Mouse (Mus musculus): Measurements from ENCODE around the gene Stom.

Gene Stom

DNA sequence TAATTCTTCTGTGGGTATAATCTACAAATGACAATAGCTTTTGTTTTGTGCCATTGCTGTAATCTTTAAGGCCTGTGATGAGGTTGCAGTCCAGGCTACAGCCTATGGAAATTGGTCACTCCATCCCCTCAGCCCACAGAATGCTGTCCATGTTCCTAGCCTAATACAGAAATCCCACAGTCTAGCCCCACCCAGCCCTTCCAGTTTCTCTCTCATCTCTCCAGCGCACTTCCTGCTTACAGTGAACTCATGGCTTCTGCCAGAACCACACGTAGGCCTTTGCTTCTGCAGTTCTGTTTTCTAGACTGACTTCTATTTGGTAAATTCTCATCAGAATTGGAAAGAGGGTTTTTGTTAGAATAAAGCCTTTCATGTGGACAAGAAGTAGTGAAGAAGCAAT, 9.2 kb upstream of the Stom start:
- peaks cover 8% of the 10 kb centered on the region; the same call in 1 of the 2 replicates for H3K27me3 ChIP-seq (ENCODE audit: insufficient read depth, low read length)
- no peaks in the 10 kb centered on the region for H3K9me3 ChIP-seq (ENCODE audit: low read length)
- no peak overlapping the region for H3K4me3 ChIP-seq (replicated peaks; ENCODE audit: low read length)
- TF ChIP-seq POU5F1 (IDR thresholded peaks at IDR 0.05; ENCODE audit: borderline replicate concordance, low read length) = no peak
- TF ChIP-seq CTCF (conservative IDR thresholded peaks at IDR 0.05; ENCODE audit: low read length) = no peak
- no peak for TF ChIP-seq NANOG (IDR thresholded peaks at IDR 0.05; ENCODE audit: borderline replicate concordance, low read length)
- H3K4me1 ChIP-seq (replicated peaks; ENCODE audit: low read depth, low read length) = peaks cover 13% of the 10 kb centered on the region
- no peaks in the 10 kb centered on the region for H3K36me3 ChIP-seq (ENCODE audit: insufficient read depth, low read length)

DNA sequence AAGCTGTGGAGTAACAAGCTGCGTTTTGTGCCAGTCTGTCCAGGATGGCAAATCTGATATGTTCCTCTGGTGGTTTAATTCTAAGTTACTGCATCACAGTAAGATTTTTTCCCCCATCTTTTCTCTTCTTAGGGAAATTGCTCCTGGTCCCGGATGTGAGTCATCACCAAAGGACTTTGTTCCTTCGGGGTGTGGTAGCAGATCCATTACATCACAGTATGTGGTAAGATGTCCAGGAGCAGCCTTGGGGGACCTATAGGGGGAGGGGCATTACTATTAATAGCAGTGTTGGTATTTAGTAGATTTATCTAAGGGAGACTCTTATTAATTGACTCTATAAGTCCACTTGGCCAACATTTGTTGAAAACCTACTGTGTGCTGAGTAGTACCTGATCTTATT, 5.8 kb upstream of the Stom start:
- TF ChIP-seq NANOG (IDR thresholded peaks at IDR 0.05; ENCODE audit: borderline replicate concordance, low read length) (peak; percentile 31; the same call in 1 of the 2 replicates), CTCF (conservative IDR thresholded peaks at IDR 0.05; ENCODE audit: low read length) (no peak)
- peaks cover 8% of the 10 kb centered on the region; the same call in 1 of the 2 replicates for H3K27me3 ChIP-seq (ENCODE audit: insufficient read depth, low read length)
- no peak overlapping the region for H3K4me3 ChIP-seq (replicated peaks; ENCODE audit: low read length)
- no peaks in the 10 kb centered on the region for H3K36me3 ChIP-seq (ENCODE audit: insufficient read depth, low read length)
- H3K9me3 ChIP-seq (ENCODE audit: low read length) = no peaks in the 10 kb centered on the region
- H3K4me1 ChIP-seq (replicated peaks; ENCODE audit: low read depth, low read length) = peaks cover 24% of the 10 kb centered on the region

DNA sequence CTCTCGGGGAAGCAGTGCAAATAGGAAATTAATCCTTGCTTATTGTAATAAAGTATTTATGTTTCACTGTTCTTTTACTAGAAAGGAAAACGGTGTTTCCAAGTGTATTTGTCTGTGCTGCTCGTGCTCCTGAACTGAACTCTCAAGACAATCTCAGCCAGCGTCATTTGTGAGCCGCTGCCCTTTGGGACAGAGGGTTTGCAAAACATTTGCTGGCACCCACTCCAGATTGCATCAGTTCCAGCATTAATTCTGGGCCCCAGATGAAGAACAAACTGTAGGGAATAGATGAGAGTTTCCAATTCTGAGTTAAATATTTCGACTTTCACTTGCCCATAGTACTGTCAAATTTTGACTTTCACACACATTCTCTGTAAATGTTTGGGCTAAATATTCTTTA, 1.9 kb upstream of the Stom start:
- Histone ChIP-seq H3K27me3 (ENCODE audit: insufficient read depth, low read length) (peaks cover 17% of the 10 kb centered on the region), H3K4me1 (replicated peaks; ENCODE audit: low read depth, low read length) (peaks cover 47% of the 10 kb centered on the region), H3K36me3 (ENCODE audit: insufficient read depth, low read length) (no peaks in the 10 kb centered on the region), H3K4me3 (replicated peaks; ENCODE audit: low read length) (no peak overlapping the region), H3K9me3 (ENCODE audit: low read length) (no peaks in the 10 kb centered on the region)
- TF ChIP-seq NANOG (IDR thresholded peaks at IDR 0.05; ENCODE audit: borderline replicate concordance, low read length) (no peak), CTCF (conservative IDR thresholded peaks at IDR 0.05; ENCODE audit: low read length) (no peak)

DNA sequence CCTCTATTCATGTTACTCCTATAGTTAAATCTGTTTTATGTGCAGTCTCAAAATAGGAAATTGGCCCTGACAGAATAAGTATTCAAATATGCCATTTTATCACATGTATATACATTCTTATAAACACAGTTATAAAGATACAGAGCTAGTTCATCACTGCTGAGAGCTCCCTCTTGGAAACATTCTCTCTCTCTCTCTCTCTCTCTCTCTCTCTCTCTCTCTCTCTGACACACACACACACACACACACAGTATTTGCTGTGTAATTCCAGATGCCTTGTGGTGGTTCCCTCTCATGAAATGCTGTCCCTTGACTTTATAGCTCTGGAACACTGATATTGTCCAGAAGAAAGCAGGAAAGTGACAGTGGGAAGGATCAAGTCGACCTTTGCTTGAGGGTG, 1.3 kb upstream of the Stom start:
- Histone ChIP-seq H3K27me3 (ENCODE audit: insufficient read depth, low read length) (peaks cover 16% of the 10 kb centered on the region), H3K4me3 (replicated peaks; ENCODE audit: low read length) (no peak overlapping the region), H3K36me3 (ENCODE audit: insufficient read depth, low read length) (no peaks in the 10 kb centered on the region), H3K4me1 (replicated peaks; ENCODE audit: low read depth, low read length) (peaks cover 47% of the 10 kb centered on the region), H3K9me3 (ENCODE audit: low read length) (no peaks in the 10 kb centered on the region)
- no peak for TF ChIP-seq POU5F1 (IDR thresholded peaks at IDR 0.05; ENCODE audit: borderline replicate concordance, low read length)
- no peak for TF ChIP-seq CTCF (conservative IDR thresholded peaks at IDR 0.05; ENCODE audit: low read length)
- no peak for TF ChIP-seq NANOG (IDR thresholded peaks at IDR 0.05; ENCODE audit: borderline replicate concordance, low read length)

DNA sequence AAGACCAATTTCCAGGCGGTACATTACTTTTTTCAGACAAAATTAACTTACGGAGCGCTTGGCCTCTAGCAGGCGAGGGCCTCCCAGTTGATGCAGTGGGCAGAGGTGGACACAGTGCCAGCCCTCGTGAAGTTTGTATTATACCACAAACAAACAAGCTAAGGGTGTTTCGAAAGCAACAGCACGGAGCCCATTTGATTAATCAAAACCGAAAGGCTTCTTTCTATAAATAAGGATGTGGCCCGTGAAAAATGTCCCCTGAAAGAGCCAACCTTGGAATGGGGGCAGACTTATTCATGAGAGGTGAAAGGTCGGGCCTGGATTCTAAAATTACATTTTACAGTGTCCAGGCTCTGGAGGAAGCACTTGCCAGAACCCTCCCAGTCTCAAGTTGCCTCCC, 643 bp upstream of the Stom start:
- H3K36me3 ChIP-seq (ENCODE audit: insufficient read depth, low read length) = no peaks in the 10 kb centered on the region
- peak overlapping the region; percentile 26; the same call in 1 of the 2 replicates for H3K4me3 ChIP-seq (replicated peaks; ENCODE audit: low read length)
- TF ChIP-seq POU5F1 (IDR thresholded peaks at IDR 0.05; ENCODE audit: borderline replicate concordance, low read length) (no peak), CTCF (conservative IDR thresholded peaks at IDR 0.05; ENCODE audit: low read length) (no peak), NANOG (IDR thresholded peaks at IDR 0.05; ENCODE audit: borderline replicate concordance, low read length) (no peak)
- peaks cover 42% of the 10 kb centered on the region for H3K4me1 ChIP-seq (replicated peaks; ENCODE audit: low read depth, low read length)
- peaks cover 16% of the 10 kb centered on the region for H3K27me3 ChIP-seq (ENCODE audit: insufficient read depth, low read length)
- no peaks in the 10 kb centered on the region for H3K9me3 ChIP-seq (ENCODE audit: low read length)

DNA sequence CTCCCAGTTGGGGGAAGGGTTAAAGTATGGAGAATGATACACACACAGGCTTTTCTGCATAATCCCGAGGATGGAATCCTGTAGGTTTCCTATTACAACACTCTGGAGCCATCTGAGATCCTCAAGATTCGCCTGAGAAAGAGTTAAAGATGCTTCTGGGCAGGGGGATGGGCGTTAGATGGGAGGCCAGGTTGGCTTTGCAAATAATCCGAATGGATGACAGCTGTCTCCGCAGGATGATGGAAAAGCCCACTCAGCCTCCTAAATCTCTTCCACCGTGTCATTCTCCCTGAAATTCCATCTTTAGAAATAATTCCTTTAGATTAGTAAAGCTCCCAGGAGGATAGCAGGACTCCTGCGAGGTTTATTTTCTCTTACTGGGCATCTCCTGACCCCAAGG, 1.2 kb downstream of the Stom start:
- Histone ChIP-seq H3K4me1 (replicated peaks; ENCODE audit: low read depth, low read length) (peaks cover 34% of the 10 kb centered on the region), H3K9me3 (ENCODE audit: low read length) (no peaks in the 10 kb centered on the region), H3K36me3 (ENCODE audit: insufficient read depth, low read length) (no peaks in the 10 kb centered on the region), H3K4me3 (replicated peaks; ENCODE audit: low read length) (peak overlapping the region; percentile 90), H3K27me3 (ENCODE audit: insufficient read depth, low read length) (peaks cover 16% of the 10 kb centered on the region)
- TF ChIP-seq POU5F1 (IDR thresholded peaks at IDR 0.05; ENCODE audit: borderline replicate concordance, low read length) (no peak), NANOG (IDR thresholded peaks at IDR 0.05; ENCODE audit: borderline replicate concordance, low read length) (no peak), CTCF (conservative IDR thresholded peaks at IDR 0.05; ENCODE audit: low read length) (no peak)

DNA sequence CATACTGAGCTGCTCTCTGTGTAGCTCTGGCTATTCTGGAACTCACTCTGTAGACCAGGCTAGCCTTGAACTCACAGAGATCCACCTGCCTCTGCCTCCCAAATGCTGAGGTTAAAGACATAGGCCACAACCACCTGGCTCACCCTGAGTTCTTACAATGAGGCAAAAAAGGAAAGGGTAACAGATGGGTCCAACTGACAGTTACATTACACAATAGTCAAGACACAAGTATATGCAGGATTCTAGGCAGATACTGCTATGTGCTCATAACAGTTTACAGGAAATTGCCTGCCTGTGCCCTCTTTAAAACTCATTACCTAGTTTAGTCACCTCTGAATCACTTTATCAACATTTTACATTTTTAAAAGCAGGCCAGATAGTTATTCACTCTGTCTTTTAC, 3.1 kb downstream of the Stom start:
- H3K4me3 ChIP-seq (replicated peaks; ENCODE audit: low read length) = no peak overlapping the region

DNA sequence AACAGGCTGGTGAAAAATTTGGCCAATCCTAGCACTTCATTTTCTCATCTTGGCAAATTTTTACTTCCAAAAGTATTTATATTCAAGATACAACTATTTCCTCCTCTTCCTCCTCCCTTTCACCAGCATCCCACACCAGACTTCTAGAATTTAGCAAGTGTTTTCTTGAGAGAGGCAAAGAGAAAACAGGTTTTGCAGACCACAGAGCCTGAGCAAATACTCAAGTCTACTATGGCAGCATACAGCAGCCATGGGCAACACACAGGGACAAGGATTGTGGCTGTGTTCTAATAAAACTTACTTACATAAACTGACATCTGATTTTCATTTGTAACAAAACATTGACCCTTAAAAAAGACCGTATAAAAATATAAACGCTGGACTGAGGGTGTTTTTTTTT, 5.6 kb downstream of the Stom start:
- Histone ChIP-seq H3K36me3 (ENCODE audit: insufficient read depth, low read length) (no peaks in the 10 kb centered on the region), H3K4me1 (replicated peaks; ENCODE audit: low read depth, low read length) (peaks cover 12% of the 10 kb centered on the region), H3K4me3 (replicated peaks; ENCODE audit: low read length) (no peak overlapping the region), H3K9me3 (ENCODE audit: low read length) (no peaks in the 10 kb centered on the region), H3K27me3 (ENCODE audit: insufficient read depth, low read length) (peaks cover 12% of the 10 kb centered on the region)
- TF ChIP-seq POU5F1 (IDR thresholded peaks at IDR 0.05; ENCODE audit: borderline replicate concordance, low read length) = no peak
- no peak for TF ChIP-seq CTCF (conservative IDR thresholded peaks at IDR 0.05; ENCODE audit: low read length)
- TF ChIP-seq NANOG (IDR thresholded peaks at IDR 0.05; ENCODE audit: borderline replicate concordance, low read length) = no peak

More for the DNA sequence above, 3.1 kb downstream of the Stom start:
- H3K9me3 ChIP-seq (ENCODE audit: low read length) = no peaks in the 10 kb centered on the region
- H3K36me3 ChIP-seq (ENCODE audit: insufficient read depth, low read length) = no peaks in the 10 kb centered on the region
- no peak for TF ChIP-seq NANOG (IDR thresholded peaks at IDR 0.05; ENCODE audit: borderline replicate concordance, low read length)
- no peak for TF ChIP-seq CTCF (conservative IDR thresholded peaks at IDR 0.05; ENCODE audit: low read length)
- TF ChIP-seq POU5F1 (IDR thresholded peaks at IDR 0.05; ENCODE audit: borderline replicate concordance, low read length) = no peak
- peaks cover 23% of the 10 kb centered on the region for H3K4me1 ChIP-seq (replicated peaks; ENCODE audit: low read depth, low read length)
- peaks cover 16% of the 10 kb centered on the region for H3K27me3 ChIP-seq (ENCODE audit: insufficient read depth, low read length)

DNA sequence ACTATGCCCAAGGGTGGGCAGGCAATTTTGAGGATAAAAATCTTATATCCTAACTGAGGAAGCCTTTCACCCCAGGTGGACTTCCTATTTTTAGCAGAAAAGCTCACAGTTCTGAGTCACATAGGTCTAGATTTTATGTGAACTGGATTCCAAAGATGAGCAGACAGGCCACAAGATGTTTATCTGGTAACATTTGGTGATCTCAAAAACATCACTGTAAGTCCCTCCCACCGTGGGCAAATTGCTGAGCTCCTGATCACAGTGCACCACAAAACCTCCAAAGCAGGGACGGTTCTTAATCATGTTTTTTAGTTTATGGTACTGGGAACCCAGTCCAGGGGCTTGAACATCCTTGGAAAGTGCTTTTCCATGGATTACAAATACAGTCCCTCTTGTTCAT, 7.7 kb downstream of the Stom start:
- Histone ChIP-seq H3K4me1 (replicated peaks; ENCODE audit: low read depth, low read length) (no peaks in the 10 kb centered on the region), H3K36me3 (ENCODE audit: insufficient read depth, low read length) (no peaks in the 10 kb centered on the region), H3K27me3 (ENCODE audit: insufficient read depth, low read length) (no peaks in the 10 kb centered on the region), H3K4me3 (replicated peaks; ENCODE audit: low read length) (no peak overlapping the region), H3K9me3 (ENCODE audit: low read length) (no peaks in the 10 kb centered on the region)
- TF ChIP-seq NANOG (IDR thresholded peaks at IDR 0.05; ENCODE audit: borderline replicate concordance, low read length) (no peak), POU5F1 (IDR thresholded peaks at IDR 0.05; ENCODE audit: borderline replicate concordance, low read length) (no peak), CTCF (conservative IDR thresholded peaks at IDR 0.05; ENCODE audit: low read length) (no peak)

All from E14TG2a.4 (cell line).